15 mouse cellular contexts compared by ENCODE assay signal in genomic region chr11:76735753-76736324, GRCm38 (mm10). TPM values are rescaled to one million over a fixed set of nuclear protein-coding genes. Genes with fewer than 3 reads are reported as not detected.
A peak's percentile ranks its signal among the peaks of the same experiment; 100 is the strongest.
DNase-seq lines count a peak whose midpoint lies in the region; ATAC-seq lines count a peak whose summit lies in the region.
"Had no signal": no experiment of that assay in that cellular context is flagged by ENCODE, and none has a peak within 500 bp of the region (broad histone marks: within the 10 kb centered on the region; RNA-seq: fewer than 3 reads in every experiment).

No protein-coding gene starts in this region.

- DNase-seq in hindbrain, embryonic 10.5 days (ENCODE audit: low spot score) = no peak
- DNase-seq in 416B (ENCODE audit: low read depth) = peak; percentile 77
- peak; percentile 61 for DNase-seq in CD4-positive helper T cell, adult 2 months (ENCODE audit: low read depth, low spot score)
- DNase-seq in cerebellum, postnatal 10 days = no peak
- DNase-seq in right cerebral cortex, postnatal 25 days = no peak
- DNase-seq: cerebellum, adult 8-10 months; spleen, adult 18-20 months had no signal

- no peak for ATAC-seq in hindbrain, embryonic 12.5 days (ENCODE audit: low FRiP score)
- peak; percentile 22; the same call in 1 of the 2 replicates for ATAC-seq in granulocyte monocyte progenitor cell, adult 5-6 weeks (replicated peaks; ENCODE audit: poor library complexity, severe bottlenecking)

- 84% methylated on average over 4 of the region's 4 CpGs for WGBS in hindbrain, embryonic 10.5 days
- WGBS in hindbrain, embryonic 12.5 days = 87% methylated on average over 4 of the region's 4 CpGs

- H3K4me3 ChIP-seq in hindbrain, embryonic 10.5 days = no peak overlapping the region
- no peak overlapping the region for H3K4me3 ChIP-seq in hindbrain, embryonic 12.5 days
- H3K4me3 ChIP-seq: embryonic facial prominence, embryonic 10.5 days; kidney, embryonic 15.5 days; midbrain, embryonic 10.5 days had no signal

- H3K36me3 ChIP-seq in hindbrain, embryonic 10.5 days = peaks cover 74% of the 10 kb centered on the region
- peaks cover 49% of the 10 kb centered on the region for H3K36me3 ChIP-seq in hindbrain, embryonic 12.5 days

- no peak overlapping the region for H3K9ac ChIP-seq in hindbrain, embryonic 12.5 days
- H3K9ac ChIP-seq: kidney, embryonic 15.5 days; liver, embryonic 14.5 days had no signal

- H3K4me2 ChIP-seq in hindbrain, embryonic 12.5 days (replicated peaks) = no peak overlapping the region
- H3K4me2 ChIP-seq: kidney, embryonic 15.5 days had no signal

- H3K9me3 ChIP-seq in hindbrain, embryonic 10.5 days = no peaks in the 10 kb centered on the region
- no peaks in the 10 kb centered on the region for H3K9me3 ChIP-seq in hindbrain, embryonic 12.5 days (replicated peaks)
- H3K9me3 ChIP-seq: embryonic facial prominence, embryonic 10.5 days; kidney, embryonic 15.5 days; midbrain, embryonic 10.5 days had no signal

- no peaks in the 10 kb centered on the region for H3K27me3 ChIP-seq in hindbrain, embryonic 10.5 days (ENCODE audit: insufficient read depth, poor library complexity, severe bottlenecking)
- no peaks in the 10 kb centered on the region for H3K27me3 ChIP-seq in hindbrain, embryonic 12.5 days
- H3K27me3 ChIP-seq: kidney, embryonic 15.5 days had no signal

- H3K27ac ChIP-seq in hindbrain, embryonic 10.5 days = 0 out of 2 replicates have a peak overlapping the region, but pooled peaks have one; percentile 43
- no peak overlapping the region for H3K27ac ChIP-seq in hindbrain, embryonic 12.5 days
- H3K27ac ChIP-seq: embryonic facial prominence, embryonic 10.5 days; kidney, embryonic 15.5 days; liver, embryonic 14.5 days; midbrain, embryonic 10.5 days had no signal

- peaks cover 24% of the 10 kb centered on the region for H3K4me1 ChIP-seq in hindbrain, embryonic 10.5 days (replicated peaks)
- peaks cover 6% of the 10 kb centered on the region; the same call in 1 of the 2 replicates for H3K4me1 ChIP-seq in hindbrain, embryonic 12.5 days
- H3K4me1 ChIP-seq: embryonic facial prominence, embryonic 10.5 days; kidney, embryonic 15.5 days had no signal

RNA-seq across cellular contexts. Expression of gene Gosr1, which starts 27.5 kb away (rescaled TPM):
- 23.6 and 29.8 TPM in 2 replicates for polyA plus RNA-seq in hindbrain, embryonic 10.5 days (2016; fragmentation: Nextera tagmentation; extraction: Ambion mirVana)
- polyA plus RNA-seq in hindbrain, embryonic 12.5 days (2016; fragmentation: Nextera tagmentation; extraction: Ambion mirVana) = 29.5 and 30.4 TPM in 2 replicates
- total RNA-seq in granulocyte monocyte progenitor cell, adult 5-6 weeks (2014; fragmentation: Nextera tagmentation) = 14.7 and 14.9 TPM in 2 replicates
- total RNA-seq in granulocyte monocyte progenitor cell, adult 5-6 weeks (2017) = 47.4 and 93.8 TPM in 2 replicates

RNA-seq across cellular contexts. Expression of gene Trarg1, which starts 56.2 kb away (rescaled TPM):
- 0.09 and 0.20 TPM in 2 replicates for polyA plus RNA-seq in hindbrain, embryonic 10.5 days (2016; fragmentation: Nextera tagmentation; extraction: Ambion mirVana)
- 0.10 and 0.40 TPM in 2 replicates for polyA plus RNA-seq in hindbrain, embryonic 12.5 days (2016; fragmentation: Nextera tagmentation; extraction: Ambion mirVana)
- not detected in 2 replicates for total RNA-seq in granulocyte monocyte progenitor cell, adult 5-6 weeks (2014; fragmentation: Nextera tagmentation)
- not detected in 2 replicates for total RNA-seq in granulocyte monocyte progenitor cell, adult 5-6 weeks (2017)
- total RNA-seq: ES-E14 had no signal
- polyA plus RNA-seq: hindbrain, embryonic 11.5 days; liver, embryonic 14.5 days had no signal

Comparison
In these comparisons a context has a peak if more than half of its experiments do, and no peak if none do; other contexts are left out.
1. DNase-seq: peak in 416B (single experiment) and CD4-positive helper T cell, adult 2 months (single experiment); none in hindbrain, embryonic 10.5 days (single experiment), cerebellum, postnatal 10 days (0 of 2) and right cerebral cortex, postnatal 25 days (single experiment).